Mouse (Mus musculus) liver, embryonic 14.5 days (tissue): Measurements from ENCODE around the gene Tepp. TPM values are rescaled to one million over a fixed set of nuclear protein-coding genes. Genes with fewer than 3 reads are reported as not detected.

Experiments
- ATAC-seq: fragments of 200-750 bp; cut with Nextera tagmentation; 2 replicates; pipeline ENCODE4 v1.8.0; 2017; ENCODE audit warnings: moderate number of reproducible peaks, mild to moderate bottlenecking, moderate library complexity; ENCODE audit not compliant: insufficient read depth
- DNase-seq, 3 experiments: peaks; one replicate each; pipeline ENCODE4 v3.0.0-alpha.2; 2012 to 2013; ENCODE audit warnings: low read depth in 3 of 3, low spot score in 3 of 3
- H3K27ac ChIP-seq: fragments of 300-500 bp; sonication (generic); 2 replicates; pipeline ENCODE4 v1.5.1; 2014; ENCODE audit warnings: moderate library complexity, mild to moderate bottlenecking, control low read depth, inconsistent platforms
- H3K27me3 ChIP-seq: fragments of 300-500 bp; sonication (generic); 2 replicates; pipeline ENCODE4 v1.6.1; 2014; ENCODE audit warnings: mild to moderate bottlenecking, low read length, moderate library complexity; ENCODE audit not compliant: control insufficient read depth, insufficient read depth
- H3K36me3 ChIP-seq: fragments of 300-500 bp; sonication (generic); replicated peaks from 2 replicates; pipeline ENCODE4 v1.6.1; 2014; ENCODE audit warnings: low read depth; ENCODE audit not compliant: control insufficient read depth, insufficient read depth
- H3K4me1 ChIP-seq, 2 experiments: fragments of 200-500 bp in 1 of 2; fragments of 300-500 bp in 1 of 2; sonication (generic) in 1 of 2; replicated peaks; 2 replicates each; pipeline ENCODE4 v1.6.1; 2012 to 2014; ENCODE audit warnings: antibody characterized with exemption in 1 of 2, inconsistent platforms in 1 of 2, low read length in 1 of 2; ENCODE audit not compliant: control insufficient read depth in 2 of 2, insufficient read depth in 2 of 2
- H3K4me2 ChIP-seq: fragments of 300-500 bp; sonication (generic); 2 replicates; pipeline ENCODE4 v1.6.1; 2014; ENCODE audit warnings: low read depth, mild to moderate bottlenecking, control low read depth, moderate library complexity
- H3K4me3 ChIP-seq, 2 experiments: fragments of 200-500 bp in 1 of 2; fragments of 300-500 bp in 1 of 2; sonication (generic) in 1 of 2; 2 replicates each; pipeline ENCODE4 v1.5.1; 2012 to 2014; ENCODE audit warnings: low read depth in 2 of 2, low read length in 2 of 2, mild to moderate bottlenecking in 2 of 2, control low read depth in 1 of 2, inconsistent platforms in 1 of 2, moderate library complexity in 1 of 2; ENCODE audit not compliant: insufficient read depth in 1 of 2
- H3K9ac ChIP-seq: fragments of 300-500 bp; sonication (generic); replicated peaks from 2 replicates; pipeline ENCODE4 v1.6.1; 2014; ENCODE audit warnings: mild to moderate bottlenecking, control low read depth, moderate library complexity
- H3K9me3 ChIP-seq: fragments of 300-500 bp; sonication (generic); 2 replicates; pipeline ENCODE4 v1.6.1; 2016; ENCODE audit warnings: low read length, mixed read lengths; ENCODE audit not compliant: control insufficient read depth
- CTCF ChIP-seq: IDR thresholded peaks from 2 replicates; pipeline ENCODE4 v1.5.1; 2016; ENCODE audit warnings: antibody characterized with exemption, low read depth, control low read depth
- EP300 ChIP-seq: IDR thresholded peaks from 2 replicates; pipeline ENCODE4 v1.6.1; 2016; ENCODE audit warnings: antibody characterized with exemption, low read depth
- WGBS: fragments of 180-500 bp; shearing (Covaris S2); extraction: QIAGEN DNeasy Blood & Tissue Kit; methylation state at CpG from one replicate; pipeline ENCODE4 v1.1.7; 2014; ENCODE audit not compliant: insufficient replicate concordance; 5-methylcytosine and 5-hydroxymethylcytosine counted together
- polyA plus RNA-seq, 2 experiments: library from polyadenylated mRNA; depleted of rRNA in 1 of 2; stranded (reverse) in 1 of 2; unstranded in 1 of 2; fragments of >200 nt; fragmentation: Nextera tagmentation in 1 of 2; extraction: Ambion mirVana in 1 of 2; gene quantifications; 2 replicates each; pipeline versions ENCODE4 v1.2.1 to v1.2.3; 2012 to 2014

Gene Tepp
- polyA plus RNA-seq, 2 experiments: not detected

GRCm38 (mm10) chr8:95315350-95315749 is 5.0 kb downstream of the Tepp start:
- no peak overlapping the region for H3K9ac ChIP-seq
- no peak for DNase-seq
- TF ChIP-seq EP300: no peak
- no peaks in the 10 kb centered on the region for H3K4me1 ChIP-seq
- no peaks in the 10 kb centered on the region for H3K9me3 ChIP-seq
- H3K36me3 ChIP-seq: no peaks in the 10 kb centered on the region
- no peak overlapping the region for H3K27ac ChIP-seq
- ATAC-seq: no peak
- H3K4me2 ChIP-seq: no peak overlapping the region
- peaks cover 5% of the 10 kb centered on the region; the same call in 1 of the 2 replicates for H3K27me3 ChIP-seq
- 68% methylated on average over 1 of the region's 1 CpGs for WGBS
- no peak overlapping the region for H3K4me3 ChIP-seq

DNA sequence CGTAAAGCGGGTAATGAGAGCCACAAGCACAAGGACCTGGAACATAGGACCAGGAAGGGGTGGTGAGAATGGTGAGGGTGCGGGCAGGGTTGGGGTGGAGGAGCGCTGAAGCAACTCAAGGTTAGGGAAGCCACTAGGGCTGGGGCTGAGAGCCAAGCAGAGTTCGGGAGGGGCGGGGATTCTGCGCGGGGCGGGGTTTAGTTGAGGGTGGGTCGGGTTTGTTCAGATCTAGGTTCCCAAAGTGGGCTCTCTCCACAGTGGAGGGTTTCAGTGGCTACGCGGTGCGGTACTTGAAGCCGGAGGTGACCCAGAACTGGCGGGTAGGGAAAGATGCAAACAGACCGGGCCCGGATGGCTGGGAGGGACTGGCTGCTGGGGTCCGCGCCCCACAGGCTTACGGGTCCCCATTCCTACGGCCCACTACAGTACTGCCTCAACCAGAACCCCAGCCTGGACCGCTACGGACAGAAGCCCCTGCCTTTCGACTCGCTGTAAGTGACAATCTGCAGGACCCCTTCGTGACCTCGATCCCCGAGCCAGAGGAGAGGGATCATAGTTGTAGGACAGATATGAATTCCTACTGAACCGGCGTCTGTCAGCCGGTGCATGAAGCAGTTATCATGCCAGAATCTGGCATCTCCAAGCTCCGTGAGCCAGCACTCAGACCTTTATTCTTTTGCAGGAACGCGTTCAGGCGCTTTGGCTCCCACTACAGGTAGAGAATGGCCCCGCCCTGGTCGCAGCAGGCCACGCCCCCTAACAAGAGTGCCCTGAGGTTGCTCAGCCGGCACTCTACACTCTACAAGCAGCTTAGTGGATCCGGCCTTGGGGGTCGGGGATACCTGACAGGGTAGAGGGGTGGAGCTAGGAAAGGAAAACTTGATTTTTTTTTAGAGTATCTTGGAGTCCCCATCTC is 10.1 kb downstream of the Tepp start:
- H3K27me3 ChIP-seq: peaks cover 8% of the 10 kb centered on the region; the same call in 1 of the 2 replicates
- peak overlapping the region; percentile 67 for H3K4me2 ChIP-seq
- peak overlapping the region; percentile 40 to 43 for H3K4me3 ChIP-seq
- WGBS: 5% methylated on average over 41 of the region's 41 CpGs
- ATAC-seq (peak; percentile 51; the same call in 1 of the 2 replicates), DNase-seq (peak in 1 of 3 experiments; percentile 38)
- TF ChIP-seq EP300 (no peak), CTCF (peak; percentile 46)
- no peaks in the 10 kb centered on the region for H3K9me3 ChIP-seq
- no peaks in the 10 kb centered on the region for H3K36me3 ChIP-seq
- H3K4me1 ChIP-seq: no peaks in the 10 kb centered on the region
- H3K27ac ChIP-seq: no peak overlapping the region
- H3K9ac ChIP-seq: no peak overlapping the region

DNA sequence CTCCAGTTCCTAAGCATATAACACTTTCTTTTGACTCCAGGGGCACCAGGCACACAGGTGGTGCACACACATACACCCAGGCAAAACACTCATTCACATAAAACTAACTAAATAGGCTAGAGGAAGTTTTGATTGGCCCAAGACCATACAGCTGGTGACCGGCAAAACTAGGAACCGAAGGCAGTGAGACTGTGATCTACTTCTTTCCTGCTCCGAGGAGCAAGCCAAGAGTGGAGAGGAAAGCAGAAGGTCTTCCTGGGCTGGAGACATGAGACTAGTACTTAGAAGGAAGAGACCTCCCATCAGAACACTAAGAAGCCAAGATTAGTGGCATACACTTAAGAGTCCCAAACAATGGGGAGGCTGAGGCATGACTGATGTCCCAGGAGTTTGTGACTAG is 12.8 kb downstream of the Tepp start:
- Histone ChIP-seq H3K27ac (no peak overlapping the region), H3K36me3 (no peaks in the 10 kb centered on the region), H3K4me3 (no peak overlapping the region), H3K27me3 (peaks cover 8% of the 10 kb centered on the region; the same call in 1 of the 2 replicates), H3K4me1 (no peaks in the 10 kb centered on the region), H3K9ac (no peak overlapping the region), H3K4me2 (no peak overlapping the region), H3K9me3 (no peaks in the 10 kb centered on the region)
- DNase-seq (no peak), ATAC-seq (no peak)
- no peak for TF ChIP-seq CTCF
- no peak for TF ChIP-seq EP300
- 64% methylated on average over 3 of the region's 3 CpGs for WGBS

DNA sequence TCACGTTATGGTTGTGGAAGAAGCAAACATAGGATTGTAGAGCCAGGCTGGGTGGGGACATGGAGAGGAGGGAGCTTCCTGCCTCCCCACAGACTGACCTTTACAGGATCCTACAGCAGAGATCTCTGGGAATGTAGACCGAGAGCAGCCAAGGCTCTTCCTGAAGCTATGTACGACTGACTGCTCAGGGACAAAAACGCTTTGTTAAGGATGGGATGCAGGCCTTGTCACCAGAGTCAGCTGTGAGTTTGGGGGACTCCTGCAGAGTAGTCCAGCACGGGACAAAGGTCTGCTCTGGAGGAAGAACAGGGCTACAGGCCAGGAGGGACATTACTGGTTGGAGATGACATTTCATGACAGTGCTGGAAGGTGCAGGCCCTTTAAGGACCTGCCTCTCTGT is 14.3 kb downstream of the Tepp start:
- H3K27me3 ChIP-seq: peaks cover 8% of the 10 kb centered on the region; the same call in 1 of the 2 replicates
- no peak for ATAC-seq
- H3K4me2 ChIP-seq: no peak overlapping the region
- no peak for TF ChIP-seq CTCF
- TF ChIP-seq EP300: no peak
- H3K36me3 ChIP-seq: no peaks in the 10 kb centered on the region
- DNase-seq: no peak
- H3K4me1 ChIP-seq: no peaks in the 10 kb centered on the region
- 56% methylated on average over 5 of the region's 5 CpGs for WGBS
- H3K4me3 ChIP-seq: no peak overlapping the region
- H3K27ac ChIP-seq: no peak overlapping the region
- H3K9me3 ChIP-seq: no peaks in the 10 kb centered on the region
- H3K9ac ChIP-seq: no peak overlapping the region

DNA sequence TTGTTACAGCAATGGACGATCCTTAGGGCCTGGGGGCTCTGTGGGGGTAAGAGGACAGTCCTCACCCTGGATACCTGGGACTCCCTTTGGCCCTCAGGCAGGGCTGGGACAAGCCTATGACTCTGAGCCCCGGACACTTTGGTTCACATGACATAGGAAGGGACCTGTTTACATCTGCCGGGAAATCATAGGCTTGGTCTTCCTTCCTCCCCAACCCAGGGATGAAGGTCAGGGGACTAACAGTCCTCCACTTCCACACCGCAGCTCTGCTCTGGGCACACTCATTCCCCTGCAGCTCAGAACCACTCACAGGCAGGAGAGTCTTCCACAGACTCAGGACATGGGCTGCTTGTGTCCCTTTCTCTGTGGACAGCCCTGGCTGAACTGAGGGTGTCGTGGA is 16.5 kb downstream of the Tepp start:
- peaks cover 7 to 8% of the 10 kb centered on the region in 2 experiments for H3K4me1 ChIP-seq
- no peak for DNase-seq

More for the DNA sequence above, 16.5 kb downstream of the Tepp start:
- no peak overlapping the region for H3K4me3 ChIP-seq
- no peaks in the 10 kb centered on the region for H3K27me3 ChIP-seq
- no peak for ATAC-seq
- H3K27ac ChIP-seq: no peak overlapping the region
- H3K9ac ChIP-seq: no peak overlapping the region
- H3K4me2 ChIP-seq: no peak overlapping the region
- no peaks in the 10 kb centered on the region for H3K9me3 ChIP-seq
- H3K36me3 ChIP-seq: no peaks in the 10 kb centered on the region
- TF ChIP-seq EP300 (no peak), CTCF (no peak)
- 59% methylated on average over 5 of the region's 5 CpGs for WGBS
